Mouse (Mus musculus): ENCODE data around the gene B4galt2.

- no peak for TF ChIP-seq CTCF (IDR thresholded peaks at IDR 0.05; ENCODE audit: low read depth)
- TF ChIP-seq EP300 (IDR thresholded peaks at IDR 0.05; ENCODE audit: low read depth) = no peak
These were observed 54.6 kb downstream of the B4galt2 start for GRCm38 (mm10) chr4:117828572-117829145.

Measured in heart, postnatal 0 days (tissue).